Mouse (Mus musculus): ENCODE measurements around the gene Avpi1. TPM values are rescaled to one million over a fixed set of nuclear protein-coding genes. Genes with fewer than 3 reads are reported as not detected.

Avpi1 gene
- polyA plus RNA-seq, 1 experiment: 6.9 TPM

DNA sequence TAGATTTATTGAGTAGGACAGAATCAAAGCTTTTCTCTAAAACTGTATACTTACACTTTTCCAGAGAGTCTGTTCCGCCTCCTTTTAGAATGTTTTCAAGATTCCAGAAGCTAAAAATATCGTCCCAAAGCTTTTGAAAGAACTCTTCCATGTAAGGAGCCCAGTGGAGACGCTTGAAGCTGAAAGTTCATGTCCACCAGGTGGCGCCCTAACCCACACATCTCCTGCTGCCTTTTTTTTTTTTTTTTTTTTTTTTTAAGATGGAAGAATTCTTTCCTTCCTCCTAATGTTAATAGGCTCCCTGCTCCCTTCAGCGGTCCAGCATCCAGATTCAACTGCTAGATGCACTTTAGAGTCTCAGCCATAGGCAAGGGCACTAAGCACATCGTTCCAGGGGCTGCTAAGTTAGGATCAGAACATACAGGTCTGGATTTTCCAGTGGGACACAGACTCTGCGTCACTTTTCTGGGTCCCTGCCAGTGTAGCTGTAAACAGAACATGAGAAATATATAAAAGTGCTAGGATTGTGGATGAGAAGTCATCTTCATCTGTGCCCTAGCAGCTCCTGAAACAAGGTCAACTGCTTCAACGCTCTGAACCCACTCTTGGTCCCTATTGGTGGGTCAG, 15.8 kb upstream of the Avpi1 start:
- 26% methylated on average over 8 of the region's 8 CpGs for WGBS
- Histone ChIP-seq H3K27ac (ENCODE audit: insufficient read depth, low read depth, low read length) (no peak overlapping the region), H3K27me3 (ENCODE audit: control insufficient read depth, insufficient read depth, low read length) (peaks cover 9% of the 10 kb centered on the region), H3K4me3 (ENCODE audit: low read depth, low read length) (no peak overlapping the region), H3K4me1 (ENCODE audit: control insufficient read depth, insufficient read depth, insufficient read length, low read length) (peaks cover 15% of the 10 kb centered on the region; the same call in 1 of the 2 replicates), H3K36me3 (ENCODE audit: control insufficient read depth, insufficient read depth, low read length) (no peaks in the 10 kb centered on the region)
- TF ChIP-seq POLR2A (IDR thresholded peaks at IDR 0.05; ENCODE audit: low read depth, low read length): no peak
- peak; percentile 72; the same call in 1 of the 2 replicates for TF ChIP-seq CTCF (IDR thresholded peaks at IDR 0.05; ENCODE audit: extremely low read depth, insufficient read length, insufficient replicate concordance, low read depth, low read length)

DNA sequence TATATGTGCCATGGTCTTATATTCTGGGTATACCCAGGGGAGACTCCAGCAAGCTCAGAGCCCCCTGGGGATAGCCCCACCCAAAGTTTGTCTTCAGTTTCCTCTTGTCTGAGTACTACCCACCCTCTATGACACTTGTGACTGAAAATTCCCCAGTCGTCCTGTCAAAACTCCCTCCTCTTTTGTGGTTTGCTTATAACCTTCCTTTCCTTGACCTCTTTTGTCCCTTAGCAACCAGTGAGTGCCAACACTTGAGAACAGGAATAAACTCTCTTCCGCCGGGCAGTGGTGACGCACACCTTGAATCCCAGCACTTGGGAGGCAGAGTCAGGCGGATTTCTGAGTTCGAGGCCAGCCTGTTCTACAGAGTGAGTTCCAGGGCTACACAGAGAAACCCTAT, 15.2 kb upstream of the Avpi1 start:
- Histone ChIP-seq H3K27me3 (ENCODE audit: control insufficient read depth, insufficient read depth, low read length) (peaks cover 9% of the 10 kb centered on the region), H3K4me1 (ENCODE audit: control insufficient read depth, insufficient read depth, insufficient read length, low read length) (peaks cover 15% of the 10 kb centered on the region; the same call in 1 of the 2 replicates), H3K27ac (ENCODE audit: insufficient read depth, low read depth, low read length) (no peak overlapping the region), H3K4me3 (ENCODE audit: low read depth, low read length) (no peak overlapping the region), H3K36me3 (ENCODE audit: control insufficient read depth, insufficient read depth, low read length) (no peaks in the 10 kb centered on the region)
- 41% methylated on average over 6 of the region's 6 CpGs for WGBS
- TF ChIP-seq CTCF (IDR thresholded peaks at IDR 0.05; ENCODE audit: extremely low read depth, insufficient read length, insufficient replicate concordance, low read depth, low read length): no peak
- TF ChIP-seq POLR2A (IDR thresholded peaks at IDR 0.05; ENCODE audit: low read depth, low read length): no peak

DNA sequence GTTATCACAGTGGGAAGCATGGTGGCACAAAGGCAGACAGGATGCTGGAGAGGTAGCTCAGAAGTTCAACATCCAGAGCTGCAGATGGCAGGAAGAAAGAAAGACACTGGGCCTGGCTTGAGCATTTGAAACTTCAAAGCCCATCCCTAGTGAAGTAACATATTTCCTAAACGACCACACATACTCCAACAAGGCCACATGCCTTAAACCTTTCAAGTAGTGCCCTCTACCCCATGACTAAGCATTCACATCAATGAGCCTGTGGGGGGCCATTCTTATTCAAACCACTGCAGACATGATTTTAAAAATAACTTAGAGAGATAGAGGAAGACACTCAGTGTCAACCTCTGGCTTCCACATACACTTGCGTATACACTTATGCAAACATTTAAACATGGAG, 13.9 kb upstream of the Avpi1 start:
- TF ChIP-seq POLR2A (IDR thresholded peaks at IDR 0.05; ENCODE audit: low read depth, low read length) (no peak), CTCF (IDR thresholded peaks at IDR 0.05; ENCODE audit: extremely low read depth, insufficient read length, insufficient replicate concordance, low read depth, low read length) (no peak)
- peaks cover under 1% of the 10 kb centered on the region; the same call in 1 of the 2 replicates for H3K27me3 ChIP-seq (ENCODE audit: control insufficient read depth, insufficient read depth, low read length)
- WGBS: 73% methylated on average over 2 of the region's 2 CpGs
- peaks cover 6% of the 10 kb centered on the region; the same call in 1 of the 2 replicates for H3K4me1 ChIP-seq (ENCODE audit: control insufficient read depth, insufficient read depth, insufficient read length, low read length)
- no peak overlapping the region for H3K27ac ChIP-seq (ENCODE audit: insufficient read depth, low read depth, low read length)
- no peaks in the 10 kb centered on the region for H3K36me3 ChIP-seq (ENCODE audit: control insufficient read depth, insufficient read depth, low read length)
- no peak overlapping the region for H3K4me3 ChIP-seq (ENCODE audit: low read depth, low read length)

DNA sequence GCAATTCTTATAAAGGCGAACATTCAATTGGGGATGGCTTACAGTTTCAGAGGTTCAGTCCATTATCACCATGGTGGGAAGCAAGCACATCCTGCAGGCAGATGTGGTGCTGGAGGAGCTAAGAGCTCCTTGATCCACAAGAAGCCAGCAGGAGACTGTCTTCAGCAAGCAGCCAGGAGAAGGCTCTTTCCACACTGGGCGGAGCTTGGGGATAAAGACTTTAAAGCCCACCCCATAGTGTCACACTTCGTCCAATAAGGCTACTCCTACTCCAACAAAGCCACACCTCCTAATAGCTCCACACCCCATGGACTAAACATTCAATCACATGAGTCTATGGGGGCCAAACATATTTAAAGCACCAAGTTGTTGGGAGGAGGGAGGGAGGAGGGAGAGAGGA, 13.1 kb upstream of the Avpi1 start:
- TF ChIP-seq POLR2A (IDR thresholded peaks at IDR 0.05; ENCODE audit: low read depth, low read length) (no peak), CTCF (IDR thresholded peaks at IDR 0.05; ENCODE audit: extremely low read depth, insufficient read length, insufficient replicate concordance, low read depth, low read length) (no peak)
- no peaks in the 10 kb centered on the region; the same call in 1 of the 2 replicates for H3K27me3 ChIP-seq (ENCODE audit: control insufficient read depth, insufficient read depth, low read length)
- H3K4me1 ChIP-seq (ENCODE audit: control insufficient read depth, insufficient read depth, insufficient read length, low read length): peaks cover 2% of the 10 kb centered on the region; the same call in 1 of the 2 replicates
- H3K36me3 ChIP-seq (ENCODE audit: control insufficient read depth, insufficient read depth, low read length): no peaks in the 10 kb centered on the region
- WGBS: 79% methylated on average over 3 of the region's 3 CpGs
- no peak overlapping the region for H3K4me3 ChIP-seq (ENCODE audit: low read depth, low read length)
- H3K27ac ChIP-seq (ENCODE audit: insufficient read depth, low read depth, low read length): no peak overlapping the region

DNA sequence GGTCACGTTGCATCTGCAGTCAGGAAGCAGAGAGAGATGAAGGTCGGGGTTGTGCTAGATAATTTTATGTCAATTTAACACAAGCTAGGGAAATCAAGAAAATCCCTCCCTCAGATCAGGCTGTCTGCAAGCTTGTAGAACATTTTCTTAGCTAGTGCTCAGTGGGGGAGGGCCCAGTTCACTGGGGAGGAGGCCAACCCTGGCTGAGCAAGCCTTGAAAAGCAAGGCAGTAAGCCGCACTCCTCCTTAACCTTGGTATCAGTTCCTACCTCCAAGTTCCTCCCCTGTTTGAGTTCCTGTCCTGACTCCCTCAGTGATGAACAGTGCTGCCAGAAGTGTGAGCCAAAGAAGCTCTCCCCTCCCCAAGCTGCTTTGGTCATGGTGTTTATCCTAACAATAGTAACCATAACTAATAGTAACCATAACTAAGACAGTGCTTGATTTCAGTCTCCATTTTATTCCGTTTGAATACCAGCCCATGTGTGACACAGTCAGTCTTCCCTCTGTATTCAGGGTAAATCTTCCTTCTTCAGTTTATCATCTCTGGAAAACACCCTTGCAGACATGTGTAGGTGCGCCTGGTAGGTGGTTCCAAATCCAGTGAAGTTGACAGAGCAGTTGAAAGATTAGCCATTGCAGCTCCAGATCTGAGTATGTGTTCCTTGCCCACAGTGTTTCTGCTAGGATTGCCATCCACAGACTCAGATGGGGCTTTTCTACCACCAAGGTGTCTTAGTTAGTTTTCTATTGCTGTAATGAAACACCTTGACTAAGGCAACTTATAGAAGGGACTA, 11.1 kb upstream of the Avpi1 start:
- H3K4me3 ChIP-seq (ENCODE audit: low read depth, low read length): no peak overlapping the region
- H3K36me3 ChIP-seq (ENCODE audit: control insufficient read depth, insufficient read depth, low read length): no peaks in the 10 kb centered on the region
- no peaks in the 10 kb centered on the region for H3K4me1 ChIP-seq (ENCODE audit: control insufficient read depth, insufficient read depth, insufficient read length, low read length)
- TF ChIP-seq POLR2A (IDR thresholded peaks at IDR 0.05; ENCODE audit: low read depth, low read length): no peak
- TF ChIP-seq CTCF (IDR thresholded peaks at IDR 0.05; ENCODE audit: extremely low read depth, insufficient read length, insufficient replicate concordance, low read depth, low read length): no peak
- WGBS: 74% methylated on average over 5 of the region's 5 CpGs
- no peaks in the 10 kb centered on the region; the same call in 1 of the 2 replicates for H3K27me3 ChIP-seq (ENCODE audit: control insufficient read depth, insufficient read depth, low read length)
- no peak overlapping the region for H3K27ac ChIP-seq (ENCODE audit: insufficient read depth, low read depth, low read length)

DNA sequence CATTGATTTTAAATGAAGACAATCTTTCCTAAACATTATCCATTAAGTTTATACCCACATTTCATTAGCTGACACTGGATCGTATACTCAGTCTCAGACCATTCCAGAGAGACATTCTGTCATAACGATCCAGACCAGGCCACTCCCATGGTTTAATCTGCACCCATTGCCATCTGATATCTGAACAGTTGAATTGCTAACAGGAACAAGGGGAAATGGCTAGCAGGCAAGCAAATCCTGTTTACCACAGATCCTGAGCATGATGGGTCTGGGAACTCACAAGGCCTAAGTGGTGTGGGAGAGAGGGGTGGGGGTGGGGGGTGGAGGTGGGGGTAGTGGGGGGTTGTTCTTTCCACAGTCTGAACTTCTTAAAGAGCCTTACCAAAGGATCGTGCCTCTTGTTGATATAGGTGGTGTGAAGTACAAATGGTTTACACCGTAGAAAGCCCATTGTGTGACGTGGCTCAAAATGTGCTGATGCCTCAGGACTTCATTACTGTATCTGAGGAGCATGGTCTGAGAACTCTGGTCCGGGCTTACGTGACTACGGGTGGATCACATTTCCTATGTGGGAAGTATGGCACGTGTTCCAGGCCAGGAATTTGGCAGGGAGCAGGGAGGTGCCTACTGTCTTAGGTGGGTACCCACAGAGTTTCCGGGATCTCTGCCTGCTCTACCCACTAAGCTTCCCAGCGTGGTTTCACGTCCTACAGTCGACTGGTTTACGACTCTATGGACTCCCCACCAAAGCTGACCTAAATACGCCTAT, 9.8 kb upstream of the Avpi1 start:
- Histone ChIP-seq H3K4me1 (ENCODE audit: control insufficient read depth, insufficient read depth, insufficient read length, low read length) (no peaks in the 10 kb centered on the region), H3K4me3 (ENCODE audit: low read depth, low read length) (no peak overlapping the region), H3K36me3 (ENCODE audit: control insufficient read depth, insufficient read depth, low read length) (no peaks in the 10 kb centered on the region), H3K27me3 (ENCODE audit: control insufficient read depth, insufficient read depth, low read length) (no peaks in the 10 kb centered on the region; the same call in 1 of the 2 replicates), H3K27ac (ENCODE audit: insufficient read depth, low read depth, low read length) (no peak overlapping the region)
- WGBS: 82% methylated on average over 15 of the region's 15 CpGs
- TF ChIP-seq CTCF (IDR thresholded peaks at IDR 0.05; ENCODE audit: extremely low read depth, insufficient read length, insufficient replicate concordance, low read depth, low read length): no peak
- no peak for TF ChIP-seq POLR2A (IDR thresholded peaks at IDR 0.05; ENCODE audit: low read depth, low read length)
